In the genomic region with DNA sequence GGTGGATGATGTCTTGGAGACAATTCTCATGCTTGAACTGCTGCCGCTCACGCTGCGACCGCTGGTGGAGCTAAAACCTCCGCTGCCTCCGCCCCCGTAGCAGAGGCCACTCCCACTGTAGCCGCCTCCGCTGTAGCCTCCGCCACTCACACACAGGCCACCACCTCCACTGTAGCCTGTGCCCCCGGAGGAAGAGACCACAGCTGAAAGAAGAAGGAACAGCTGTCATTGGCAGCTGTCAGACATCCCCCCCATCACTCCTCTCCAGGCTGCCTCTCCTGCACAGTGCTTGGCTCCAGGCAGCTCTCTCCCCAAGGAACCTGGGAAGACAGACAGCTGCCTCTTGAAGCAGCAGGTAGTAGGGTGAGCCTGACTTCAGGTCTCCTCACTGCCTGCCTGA, we compare ENCODE assay signal across 1 mouse cellular context.
TF ChIP-seq lines count a peak whose summit lies in the region.

No protein-coding gene starts in this region.

TF ChIP-seq in CH12.LX, 34 proteins besides CTCF, POLR2A, EP300 and RAD21 (continued from another document):
- TF ChIP-seq ZNF384 (IDR thresholded peaks at IDR 0.05; ENCODE audit: low read depth, low read length) (no peak), CHD2 (IDR thresholded peaks at IDR 0.05; ENCODE audit: low read length) (no peak)
TF ChIP-seq in CH12.LX: peak in this region for 0.
